Mouse (Mus musculus): ENCODE data around the gene Glul. TPM values are rescaled to one million over a fixed set of nuclear protein-coding genes. Genes with fewer than 3 reads are reported as not detected.

Gene Glul
- total RNA-seq, 2 experiments from 2014 or later, result 1,538 to 1,706 TPM

Small RNA genes within 50 kb of the gene (microRNA-seq; reads per million reads assigned to microRNA genes)
- 19.7 to 24.1 reads per million in 2 experiments for gene Mir8114

Other genes starting within 250 kb of the Glul start
- gene Rgs8, start 246.9 kb upstream of the Glul start, total RNA-seq (2021), result 10 to 100 TPM; 51.8 to 53.0 TPM
- 1 to 10 TPM; 6.6 to 8.8 TPM for gene Rgs16, start 159.6 kb upstream of the Glul start, total RNA-seq (2021)
- gene Rnasel, start 150.5 kb upstream of the Glul start, total RNA-seq (2021), result 10 to 100 TPM; 10.9 to 11.4 TPM
- 1 to 10 TPM in 1 of 2 experiments, under 1 TPM in 1; 0.88 to 1.0 TPM for gene Rgsl1, start 55.8 kb upstream of the Glul start, total RNA-seq (2021)
- not detected for gene Teddm1b, start 25.6 kb upstream of the Glul start, total RNA-seq (2021)
- not detected for gene Teddm1a, start 8.2 kb upstream of the Glul start, total RNA-seq (2021)
- 1 to 10 TPM; 1.7 to 2.8 TPM for gene Teddm2, start 284 bp downstream of the Glul start, total RNA-seq (2021)